Mouse (Mus musculus) CH12.LX (cell line): ENCODE measurements around the gene Fcgr1. TPM values are rescaled to one million over a fixed set of nuclear protein-coding genes. Genes with fewer than 3 reads are reported as not detected.

Experiments used
- DNase-seq: peaks from one replicate; pipeline ENCODE4 v3.0.0-alpha.2; 2013; ENCODE audit errors: extremely low read depth
- H3K27ac ChIP-seq: 2 replicates; pipeline ENCODE4 v1.5.1; 2012; ENCODE audit warnings: low read depth, mild to moderate bottlenecking, control low read depth, moderate library complexity; ENCODE audit not compliant: insufficient read depth
- H3K27me3 ChIP-seq: replicated peaks from 2 replicates; pipeline ENCODE3; 2012; ENCODE audit warnings: inconsistent platforms
- H3K36me3 ChIP-seq, 2 experiments: replicated peaks in 1 of 2; 2 replicates each; pipeline versions ENCODE3 to v1.6.1; 2012; ENCODE audit warnings: inconsistent platforms in 1 of 2, low read length in 1 of 2, mild to moderate bottlenecking in 1 of 2, mixed read lengths in 1 of 2, moderate library complexity in 1 of 2; ENCODE audit not compliant: control insufficient read depth in 1 of 2, insufficient read depth in 1 of 2
- H3K4me1 ChIP-seq, 2 experiments: 2 replicates each; pipeline ENCODE4 v1.6.1; 2012; ENCODE audit warnings: inconsistent platforms in 1 of 2, moderate library complexity in 1 of 2; ENCODE audit not compliant: insufficient read depth in 2 of 2, control insufficient read depth in 1 of 2
- H3K4me2 ChIP-seq: 2 replicates; pipeline ENCODE4 v1.6.1; 2012; ENCODE audit warnings: low read depth, mild to moderate bottlenecking, control low read depth; ENCODE audit not compliant: poor library complexity, insufficient read depth, severe bottlenecking
- H3K4me3 ChIP-seq, 3 experiments: fragments of 150-350 bp in 1 of 3; sonication (generic) in 1 of 3; replicated peaks in 1 of 3; 2 replicates each; pipeline versions ENCODE3 to v1.5.1; 2011 to 2012; ENCODE audit warnings: low read depth in 2 of 3, low read length in 2 of 3, mild to moderate bottlenecking in 2 of 3, moderate library complexity in 2 of 3, control low read depth in 1 of 3, improper control_type of control experiment in 1 of 3, inconsistent platforms in 1 of 3, mixed read lengths in 1 of 3; ENCODE audit not compliant: poor library complexity in 1 of 3
- H3K79me2 ChIP-seq: replicated peaks from 2 replicates; pipeline ENCODE4 v1.6.1; 2012; ENCODE audit warnings: mild to moderate bottlenecking, moderate library complexity; ENCODE audit not compliant: control insufficient read depth, poor library complexity, insufficient read depth, severe bottlenecking; ENCODE audit errors: extremely low read depth
- H3K9ac ChIP-seq: 2 replicates; pipeline ENCODE4 v1.6.1; 2012; ENCODE audit warnings: low read depth, mild to moderate bottlenecking, control low read depth, moderate library complexity; ENCODE audit not compliant: insufficient read depth
- H3K9me3 ChIP-seq: replicated peaks from 2 replicates; pipeline ENCODE3; 2012; ENCODE audit warnings: low read length, inconsistent platforms, mixed read lengths
- CTCF ChIP-seq, 2 experiments: IDR thresholded peaks in 1 of 2; conservative IDR thresholded peaks in 1 of 2; 2 replicates each; pipeline ENCODE4 v1.5.1; 2011 to 2012; ENCODE audit warnings: low read depth in 2 of 2, low read length in 2 of 2, improper control_type of control experiment in 1 of 2, inconsistent platforms in 1 of 2, mild to moderate bottlenecking in 1 of 2, moderate library complexity in 1 of 2
- ELF1 ChIP-seq: IDR thresholded peaks from 2 replicates; pipeline ENCODE4 v1.6.1; 2014; ENCODE audit warnings: low read depth, mild to moderate bottlenecking, inconsistent platforms, low read length, improper control_type of control experiment
- IRF4 ChIP-seq: IDR thresholded peaks from 2 replicates; pipeline ENCODE4 v1.6.1; 2014; ENCODE audit warnings: low read depth, mild to moderate bottlenecking, inconsistent platforms, low read length, improper control_type of control experiment
- JUN ChIP-seq: IDR thresholded peaks from 2 replicates; pipeline ENCODE4 v1.6.1; 2011; ENCODE audit warnings: low read depth, mild to moderate bottlenecking, low read length, improper control_type of control experiment, moderate library complexity; ENCODE audit not compliant: insufficient read depth
- KAT2A ChIP-seq: IDR thresholded peaks from 2 replicates; pipeline ENCODE4 v1.6.1; 2012; ENCODE audit warnings: low read length, improper control_type of control experiment, inconsistent platforms; ENCODE audit not compliant: insufficient replicate concordance
- MAFK ChIP-seq: IDR thresholded peaks from 2 replicates; pipeline ENCODE4 v1.6.1; 2011; ENCODE audit warnings: low read length, improper control_type of control experiment; ENCODE audit not compliant: insufficient replicate concordance
- MAZ ChIP-seq: IDR thresholded peaks from 2 replicates; pipeline ENCODE4 v1.6.1; 2012; ENCODE audit warnings: low read depth, mild to moderate bottlenecking, inconsistent platforms, low read length, improper control_type of control experiment, moderate library complexity
- MYC ChIP-seq: IDR thresholded peaks from 2 replicates; pipeline ENCODE4 v1.6.1; 2011; ENCODE audit warnings: low read depth, mild to moderate bottlenecking, improper control_type of control experiment, low read length
- NELFE ChIP-seq: IDR thresholded peaks from 2 replicates; pipeline ENCODE4 v1.6.1; 2011; ENCODE audit warnings: low read depth, low read length, improper control_type of control experiment
- NRF1 ChIP-seq: IDR thresholded peaks from 2 replicates; pipeline ENCODE4 v1.6.1; 2014; ENCODE audit warnings: low read depth, mild to moderate bottlenecking, inconsistent platforms, low read length, improper control_type of control experiment, moderate library complexity
- PAX5 ChIP-seq: IDR thresholded peaks from 2 replicates; pipeline ENCODE4 v1.6.1; 2012; ENCODE audit warnings: low read length, inconsistent platforms, mixed read lengths
- POLR2A ChIP-seq: IDR thresholded peaks from 2 replicates; pipeline ENCODE4 v1.6.1; 2011; ENCODE audit warnings: low read depth, mild to moderate bottlenecking, improper control_type of control experiment, low read length
- RCOR1 ChIP-seq: conservative IDR thresholded peaks from 2 replicates; pipeline ENCODE4 v1.6.1; 2012; ENCODE audit warnings: low read depth, mild to moderate bottlenecking, inconsistent platforms, low read length, improper control_type of control experiment
- TCF12 ChIP-seq: IDR thresholded peaks from 2 replicates; pipeline ENCODE4 v1.6.1; 2014; ENCODE audit warnings: low read depth, mild to moderate bottlenecking, inconsistent platforms, low read length, improper control_type of control experiment
- ZC3H11A ChIP-seq: IDR thresholded peaks from 2 replicates; pipeline ENCODE4 v1.6.1; 2012; ENCODE audit warnings: low read depth, mild to moderate bottlenecking, inconsistent platforms, low read length, improper control_type of control experiment
- ZMIZ1 ChIP-seq: IDR thresholded peaks from 2 replicates; pipeline ENCODE4 v1.6.1; 2012; ENCODE audit warnings: low read depth, mild to moderate bottlenecking, inconsistent platforms, low read length, improper control_type of control experiment
- ZNF384 ChIP-seq: IDR thresholded peaks from 2 replicates; pipeline ENCODE4 v1.6.1; 2012; ENCODE audit warnings: low read depth, low read length, improper control_type of control experiment, inconsistent platforms
- dilution Hi-C: fragments of 300-500 bp; cut with MboI; formaldehyde crosslinking; loops from 2 replicates; pipeline ENCODE4 v1.14.3; 2020; ENCODE audit warnings: low sequenced_read_pairs; ENCODE audit not compliant: extremely low pct_unique_long_range_greater_than_20kb, extremely low pct_ligation_motif_present
- in situ Hi-C: fragments of 300-500 bp; cut with MboI; formaldehyde crosslinking; loops from 3 replicates; pipeline ENCODE4 v1.14.3; 2019; ENCODE audit warnings: low sequenced_read_pairs, low pct_ligation_motif_present, low pct_unique_long_range_greater_than_20kb, mixed read lengths
- polyA plus RNA-seq: library from polyadenylated mRNA; unstranded; fragments of >175 nt; gene quantifications from 2 replicates; pipeline ENCODE4 v1.2.1, GENCODE M21; 2012; ENCODE audit warnings: low read depth; ENCODE audit not compliant: insufficient read length
- total RNA-seq, 2 experiments: library from RNA; depleted of rRNA; stranded (reverse); fragments of 300-350 nt in 1 of 2; fragments of >200 nt in 1 of 2; gene quantifications; 2 replicates each; pipeline ENCODE4 v1.2.3; 2012 to 2014

Fcgr1 gene
- total and polyA plus RNA-seq, 3 experiments: not detected

GRCm38 (mm10) chr3:96330603-96331002, 36.8 kb upstream of the Fcgr1 start:
- DNase-seq: no peak
- no peak overlapping the region for H3K4me3 ChIP-seq
- TF ChIP-seq RCOR1 (no peak), MAFK (no peak), MYC (no peak), NRF1 (no peak), ELF1 (no peak), NELFE (no peak), ZMIZ1 (no peak), PAX5 (no peak), KAT2A (no peak), TCF12 (no peak), ZC3H11A (no peak)
- H3K4me2 ChIP-seq: no peak overlapping the region
- no peak overlapping the region for H3K27ac ChIP-seq
- no peaks in the 10 kb centered on the region for H3K79me2 ChIP-seq
- peaks cover 34% of the 10 kb centered on the region for H3K27me3 ChIP-seq
- no peaks in the 10 kb centered on the region for H3K36me3 ChIP-seq
- dilution Hi-C loops (no loop called here), in situ Hi-C loops (loop anchor here (10.0 kb wide), 2 partner anchors 46 to 84 kb away; no protein-coding TSS in a partner anchor)
- H3K4me1 ChIP-seq: peaks cover 2 to 39% of the 10 kb centered on the region in 2 experiments; a peak in 3 of 4 replicates
- H3K9me3 ChIP-seq: no peaks in the 10 kb centered on the region
- no peak overlapping the region for H3K9ac ChIP-seq

- no peaks in the 10 kb centered on the region for H3K9me3 ChIP-seq
- in situ Hi-C loops: loop anchor here (10.0 kb wide), 2 partner anchors 45 to 85 kb away; no protein-coding TSS in a partner anchor
- TF ChIP-seq POLR2A: no peak
- no peak for TF ChIP-seq JUN
- TF ChIP-seq CTCF (conservative IDR thresholded peaks at IDR 0.05 in 1 of 2, IDR thresholded peaks at IDR 0.05 in 1 of 2; ENCODE audit: low read depth in 2 of 2, low read length in 2 of 2): no peak
- no peak for TF ChIP-seq IRF4
- TF ChIP-seq ZNF384: no peak
- no peak for TF ChIP-seq MAZ
- H3K9ac ChIP-seq: no peak overlapping the region
- dilution Hi-C loops: no loop called here
- peaks cover 33% of the 10 kb centered on the region for H3K27me3 ChIP-seq
- no peak for DNase-seq
- H3K27ac ChIP-seq: no peak overlapping the region
- H3K79me2 ChIP-seq: no peaks in the 10 kb centered on the region
- H3K4me1 ChIP-seq: peaks cover 2 to 35% of the 10 kb centered on the region in 2 experiments; a peak in 3 of 4 replicates
- H3K36me3 ChIP-seq: no peaks in the 10 kb centered on the region
- no peak overlapping the region for H3K4me3 ChIP-seq
- H3K4me2 ChIP-seq: no peak overlapping the region
Observed at GRCm38 (mm10) chr3:96330181-96330580, 36.4 kb upstream of the Fcgr1 start.
